Mouse (Mus musculus): ENCODE measurements around the gene Wfdc1. TPM values are rescaled to one million over a fixed set of nuclear protein-coding genes. Genes with fewer than 3 reads are reported as not detected.

The Wfdc1 gene
- polyA plus RNA-seq, 1 experiment = not detected

DNA sequence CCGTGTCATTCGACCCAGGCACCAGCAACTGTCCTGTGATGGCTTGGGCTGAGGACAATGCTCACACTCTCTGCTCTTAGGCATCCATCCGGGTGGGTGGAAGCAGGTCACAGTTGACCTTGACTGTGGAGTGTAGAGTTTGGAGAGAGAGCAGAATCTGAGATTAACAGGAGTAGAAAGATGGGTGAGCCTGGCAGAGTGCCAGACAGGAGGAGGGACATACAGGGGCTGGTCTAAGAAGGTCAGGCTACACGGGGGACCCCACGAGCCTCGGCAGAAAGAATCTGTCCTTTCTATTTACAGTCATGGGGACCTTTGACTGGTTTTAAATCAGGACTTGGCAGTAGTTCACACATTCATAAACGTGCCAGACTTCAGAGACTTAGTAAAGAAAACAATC, 36.8 kb downstream of the Wfdc1 start:
- H3K27me3 ChIP-seq (replicated peaks) = peaks cover 92% of the 10 kb centered on the region
- H3K4me1 ChIP-seq = peaks cover 8% of the 10 kb centered on the region
- no peaks in the 10 kb centered on the region for H3K9me3 ChIP-seq
- TF ChIP-seq GATA1 (IDR thresholded peaks at IDR 0.05; ENCODE audit: borderline replicate concordance, low read length) (no peak), FLI1 (IDR thresholded peaks at IDR 0.05; ENCODE audit: low read length) (no peak)
- H3K36me3 ChIP-seq (replicated peaks; ENCODE audit: low read length) = no peaks in the 10 kb centered on the region
- H3K4me3 ChIP-seq (replicated peaks) = no peak overlapping the region

GRCm38 (mm10) chr8:119707146-119707545, 41.0 kb downstream of the Wfdc1 start:
- H3K36me3 ChIP-seq (replicated peaks; ENCODE audit: low read length) = no peaks in the 10 kb centered on the region
- TF ChIP-seq FLI1 (IDR thresholded peaks at IDR 0.05; ENCODE audit: low read length) (no peak), GATA1 (IDR thresholded peaks at IDR 0.05; ENCODE audit: borderline replicate concordance, low read length) (no peak)
- H3K4me3 ChIP-seq (replicated peaks) = no peak overlapping the region
- no peaks in the 10 kb centered on the region for H3K9me3 ChIP-seq
- peaks cover 81% of the 10 kb centered on the region for H3K27me3 ChIP-seq (replicated peaks)
- peaks cover 22% of the 10 kb centered on the region for H3K4me1 ChIP-seq

DNA sequence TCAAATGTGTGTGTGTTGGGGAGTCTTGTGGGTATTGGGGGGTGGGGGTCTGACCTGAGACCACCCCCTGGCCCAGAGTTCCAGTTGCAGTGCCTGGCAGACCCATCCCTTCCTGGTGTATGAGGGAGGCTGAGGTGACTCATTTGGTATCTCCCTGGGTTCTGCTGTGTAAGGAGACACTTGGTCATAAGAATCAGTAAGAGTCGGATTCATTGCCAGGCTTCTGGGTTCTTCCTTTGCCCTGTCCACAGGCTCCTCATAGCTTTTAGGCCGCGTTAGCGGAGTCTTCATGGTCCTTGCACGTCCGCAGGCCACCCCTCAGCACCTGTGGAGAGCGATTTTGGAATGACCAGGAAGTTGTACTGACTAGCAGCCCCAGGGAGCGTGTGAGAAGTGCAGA, 42.3 kb downstream of the Wfdc1 start:
- peaks cover 30% of the 10 kb centered on the region for H3K4me1 ChIP-seq
- TF ChIP-seq GATA1 (IDR thresholded peaks at IDR 0.05; ENCODE audit: borderline replicate concordance, low read length) = no peak
- no peak for TF ChIP-seq FLI1 (IDR thresholded peaks at IDR 0.05; ENCODE audit: low read length)
- no peaks in the 10 kb centered on the region for H3K36me3 ChIP-seq (replicated peaks; ENCODE audit: low read length)
- no peaks in the 10 kb centered on the region for H3K9me3 ChIP-seq
- H3K4me3 ChIP-seq (replicated peaks) = no peak overlapping the region
- peaks cover 84% of the 10 kb centered on the region for H3K27me3 ChIP-seq (replicated peaks)

- Histone ChIP-seq H3K9me3 (no peaks in the 10 kb centered on the region), H3K4me1 (peaks cover 30% of the 10 kb centered on the region), H3K4me3 (replicated peaks) (no peak overlapping the region), H3K36me3 (replicated peaks; ENCODE audit: low read length) (no peaks in the 10 kb centered on the region), H3K27me3 (replicated peaks) (peaks cover 88% of the 10 kb centered on the region)
- TF ChIP-seq GATA1 (IDR thresholded peaks at IDR 0.05; ENCODE audit: borderline replicate concordance, low read length) = no peak
- TF ChIP-seq FLI1 (IDR thresholded peaks at IDR 0.05; ENCODE audit: low read length) = no peak
Measured at GRCm38 (mm10) chr8:119708878-119709702, 42.9 kb downstream of the Wfdc1 start.

- TF ChIP-seq GATA1 (IDR thresholded peaks at IDR 0.05; ENCODE audit: borderline replicate concordance, low read length) = no peak
- TF ChIP-seq FLI1 (IDR thresholded peaks at IDR 0.05; ENCODE audit: low read length) = no peak
- H3K27me3 ChIP-seq (replicated peaks) = peaks cover 88% of the 10 kb centered on the region
- H3K4me1 ChIP-seq = peaks cover 30% of the 10 kb centered on the region
- peak overlapping the region; percentile 15 for H3K4me3 ChIP-seq (replicated peaks)
- no peaks in the 10 kb centered on the region for H3K36me3 ChIP-seq (replicated peaks; ENCODE audit: low read length)
- no peaks in the 10 kb centered on the region for H3K9me3 ChIP-seq
Measured at GRCm38 (mm10) chr8:119709703-119710093, 43.5 kb downstream of the Wfdc1 start.

DNA sequence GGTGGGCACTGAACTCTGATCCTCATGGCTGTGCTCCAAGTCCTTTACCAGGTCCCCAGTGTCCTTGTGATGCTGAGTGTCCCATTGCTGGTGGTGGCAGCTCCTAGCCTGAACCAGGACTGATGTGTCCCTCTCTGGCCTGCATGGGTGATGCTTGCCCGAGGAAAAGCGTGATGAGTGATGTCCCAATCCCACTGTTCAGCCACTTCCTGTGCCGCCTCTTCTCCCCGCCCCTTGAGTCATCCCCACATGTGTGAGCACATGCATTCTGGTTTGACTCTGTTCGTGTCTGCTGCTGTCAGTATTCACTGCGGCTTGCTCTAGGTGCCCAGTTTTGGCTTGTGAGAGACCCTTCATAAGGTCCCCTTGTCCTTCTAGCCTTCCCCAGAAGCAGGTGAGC, 46.1 kb downstream of the Wfdc1 start:
- H3K4me1 ChIP-seq = peaks cover 37% of the 10 kb centered on the region
- no peaks in the 10 kb centered on the region for H3K9me3 ChIP-seq
- peaks cover 85% of the 10 kb centered on the region for H3K27me3 ChIP-seq (replicated peaks)
- peak overlapping the region; percentile 66 for H3K4me3 ChIP-seq (replicated peaks)
- H3K36me3 ChIP-seq (replicated peaks; ENCODE audit: low read length) = no peaks in the 10 kb centered on the region
- TF ChIP-seq FLI1 (IDR thresholded peaks at IDR 0.05; ENCODE audit: low read length) (no peak), GATA1 (IDR thresholded peaks at IDR 0.05; ENCODE audit: borderline replicate concordance, low read length) (no peak)

- Histone ChIP-seq H3K4me3 (replicated peaks) (no peak overlapping the region), H3K27me3 (replicated peaks) (peaks cover 79% of the 10 kb centered on the region), H3K4me1 (peaks cover 42% of the 10 kb centered on the region), H3K9me3 (no peaks in the 10 kb centered on the region), H3K36me3 (replicated peaks; ENCODE audit: low read length) (no peaks in the 10 kb centered on the region)
- no peak for TF ChIP-seq GATA1 (IDR thresholded peaks at IDR 0.05; ENCODE audit: borderline replicate concordance, low read length)
- TF ChIP-seq FLI1 (IDR thresholded peaks at IDR 0.05; ENCODE audit: low read length) = no peak
Measured at GRCm38 (mm10) chr8:119713421-119713820, 47.3 kb downstream of the Wfdc1 start.

DNA sequence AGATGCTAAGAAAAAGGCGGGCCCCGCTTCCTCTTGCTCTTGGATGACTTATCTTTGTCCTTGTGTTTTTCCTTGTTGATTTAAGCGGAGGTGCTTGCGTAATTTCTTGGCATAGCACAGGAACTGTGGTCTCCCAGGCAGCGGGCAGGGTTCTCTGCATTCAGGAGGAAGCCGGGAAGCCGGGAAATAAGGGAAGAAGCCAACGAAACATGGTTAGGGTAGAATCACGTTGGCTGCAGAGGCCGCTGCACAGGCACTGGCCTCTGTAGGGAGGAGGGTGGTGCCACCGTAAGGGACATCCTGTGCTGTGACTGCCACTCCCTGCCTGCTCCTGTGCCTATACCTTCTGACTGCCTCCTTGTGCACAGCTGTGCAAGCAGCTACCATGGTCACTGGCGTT, 49.1 kb downstream of the Wfdc1 start:
- H3K9me3 ChIP-seq = no peaks in the 10 kb centered on the region
- peaks cover 30% of the 10 kb centered on the region for H3K4me1 ChIP-seq
- no peaks in the 10 kb centered on the region for H3K36me3 ChIP-seq (replicated peaks; ENCODE audit: low read length)
- no peak for TF ChIP-seq FLI1 (IDR thresholded peaks at IDR 0.05; ENCODE audit: low read length)
- TF ChIP-seq GATA1 (IDR thresholded peaks at IDR 0.05; ENCODE audit: borderline replicate concordance, low read length) = no peak
- peaks cover 81% of the 10 kb centered on the region for H3K27me3 ChIP-seq (replicated peaks)
- H3K4me3 ChIP-seq (replicated peaks) = peak overlapping the region; percentile 40

- no peaks in the 10 kb centered on the region for H3K9me3 ChIP-seq
- peaks cover 23% of the 10 kb centered on the region for H3K4me1 ChIP-seq
- H3K36me3 ChIP-seq (replicated peaks; ENCODE audit: low read length) = no peaks in the 10 kb centered on the region
- H3K27me3 ChIP-seq (replicated peaks) = peaks cover 82% of the 10 kb centered on the region
- no peak for TF ChIP-seq FLI1 (IDR thresholded peaks at IDR 0.05; ENCODE audit: low read length)
- no peak for TF ChIP-seq GATA1 (IDR thresholded peaks at IDR 0.05; ENCODE audit: borderline replicate concordance, low read length)
- H3K4me3 ChIP-seq (replicated peaks) = no peak overlapping the region
Measured at GRCm38 (mm10) chr8:119716730-119717299, 50.6 kb downstream of the Wfdc1 start.

DNA sequence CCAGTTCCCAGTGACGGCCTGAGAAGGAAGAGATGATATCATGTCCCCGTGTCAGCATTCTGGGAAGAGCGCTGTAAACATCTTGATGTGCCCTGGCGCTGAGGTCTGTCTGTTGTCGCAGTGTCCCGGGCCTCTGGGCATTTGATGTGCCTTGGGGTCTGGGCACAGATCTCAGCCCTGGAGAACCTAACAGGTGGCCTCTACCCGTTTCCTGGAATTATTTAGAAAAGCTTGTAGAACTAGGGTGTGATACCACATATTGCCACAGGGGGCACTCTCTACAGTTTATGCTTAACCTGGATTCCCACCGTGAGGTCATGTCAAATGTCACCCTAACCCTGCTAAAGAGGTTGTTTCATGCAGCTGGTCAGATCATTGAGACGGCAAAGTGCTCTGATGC, 51.6 kb downstream of the Wfdc1 start:
- peaks cover 15% of the 10 kb centered on the region for H3K4me1 ChIP-seq
- no peak overlapping the region for H3K4me3 ChIP-seq (replicated peaks)
- no peaks in the 10 kb centered on the region for H3K36me3 ChIP-seq (replicated peaks; ENCODE audit: low read length)
- TF ChIP-seq FLI1 (IDR thresholded peaks at IDR 0.05; ENCODE audit: low read length) (no peak), GATA1 (IDR thresholded peaks at IDR 0.05; ENCODE audit: borderline replicate concordance, low read length) (no peak)
- peaks cover 83% of the 10 kb centered on the region for H3K27me3 ChIP-seq (replicated peaks)
- no peaks in the 10 kb centered on the region for H3K9me3 ChIP-seq

All from megakaryocyte, embryonic 14.5 days (primary cell).